Mouse (Mus musculus): ENCODE results near the gene Galr2.

Gene Galr2

GRCm38 (mm10) chr11:116280751-116281663 lies at the start of gene Galr2:
Gene Galr2 (plus strand): TSS chr11:116280939.
- no peak for DNase-seq (ENCODE audit: low read depth, low spot score)

DNA sequence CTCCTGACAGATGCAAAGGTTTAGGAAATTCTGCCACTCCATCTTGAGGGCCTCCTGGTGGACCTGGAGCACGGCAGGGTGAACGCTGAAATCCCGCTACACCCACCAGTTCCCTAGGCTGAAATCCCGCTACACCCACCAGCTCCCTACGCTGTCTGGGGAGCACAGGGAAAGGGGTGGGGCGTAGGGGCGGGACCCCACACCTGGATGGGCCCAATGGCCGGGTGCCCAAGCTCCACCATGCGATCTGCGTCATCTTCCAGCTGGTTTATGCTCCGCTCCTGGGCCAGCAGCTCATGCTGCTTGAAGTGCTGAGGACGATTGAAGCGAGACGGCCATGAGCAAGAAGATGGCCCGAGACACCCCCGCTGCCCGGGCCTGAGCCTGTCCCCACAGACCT lies 48.3 kb upstream of the Galr2 start:
- no peak for DNase-seq (ENCODE audit: low read depth, low spot score)

DNA sequence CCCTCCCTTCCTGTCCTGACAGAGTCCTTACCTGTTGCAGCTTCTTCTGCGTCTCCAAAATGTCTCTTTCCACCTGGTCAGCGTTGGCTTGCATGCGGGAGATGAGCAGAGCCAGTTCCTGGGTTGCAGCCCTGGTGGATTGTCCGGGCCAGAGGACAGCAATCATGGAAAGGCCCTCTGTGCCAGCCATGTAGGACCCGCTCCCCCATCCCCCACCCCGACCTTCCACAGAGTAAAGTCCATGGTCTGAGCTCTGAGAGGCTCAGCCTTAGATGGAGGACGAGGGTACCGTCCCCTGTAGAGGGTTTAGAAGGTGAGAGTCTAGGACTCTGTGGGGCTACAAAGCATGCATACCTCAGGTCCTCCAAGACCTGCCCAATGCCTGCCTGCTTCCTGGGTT lies 45.8 kb upstream of the Galr2 start:
- DNase-seq (ENCODE audit: low read depth, low spot score) = no peak

DNA sequence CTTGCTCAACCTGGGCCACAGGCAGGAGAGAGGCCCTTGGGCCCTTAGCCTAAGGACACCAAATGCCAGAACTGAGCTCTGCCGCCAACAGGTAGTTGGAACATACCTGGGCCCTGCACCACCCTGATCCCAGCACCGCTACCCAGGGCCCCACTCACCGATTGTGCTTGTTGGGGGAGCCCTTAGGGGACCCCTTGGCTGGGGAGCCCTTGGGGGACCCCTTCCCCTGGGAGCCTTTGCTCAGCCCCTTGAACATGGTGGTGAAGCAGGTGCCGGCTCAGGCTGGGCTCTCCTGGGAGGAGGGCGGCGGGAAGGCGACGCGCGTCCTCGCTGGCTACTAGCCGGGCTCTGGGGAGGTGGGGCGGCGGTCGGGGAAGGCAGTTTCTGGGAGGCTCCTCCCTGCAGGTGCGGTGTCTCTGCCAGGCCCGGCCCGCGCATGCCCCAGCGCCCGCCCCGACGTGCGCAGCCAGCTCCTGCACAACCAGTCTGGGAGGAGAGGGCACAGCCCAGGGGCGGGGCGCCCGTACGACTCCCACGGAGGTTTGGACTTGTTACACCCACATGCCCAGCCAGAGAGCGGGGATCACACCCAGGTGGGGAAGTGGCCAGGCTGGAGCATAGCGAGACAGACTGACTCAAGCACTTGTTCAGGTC lies 42.9 kb upstream of the Galr2 start, which contains the start of gene Evpl:
Evpl (minus strand) TSS at position 336 of the 654 bp plus-strand sequence.
- no peak for DNase-seq (ENCODE audit: low read depth, low spot score)

DNA sequence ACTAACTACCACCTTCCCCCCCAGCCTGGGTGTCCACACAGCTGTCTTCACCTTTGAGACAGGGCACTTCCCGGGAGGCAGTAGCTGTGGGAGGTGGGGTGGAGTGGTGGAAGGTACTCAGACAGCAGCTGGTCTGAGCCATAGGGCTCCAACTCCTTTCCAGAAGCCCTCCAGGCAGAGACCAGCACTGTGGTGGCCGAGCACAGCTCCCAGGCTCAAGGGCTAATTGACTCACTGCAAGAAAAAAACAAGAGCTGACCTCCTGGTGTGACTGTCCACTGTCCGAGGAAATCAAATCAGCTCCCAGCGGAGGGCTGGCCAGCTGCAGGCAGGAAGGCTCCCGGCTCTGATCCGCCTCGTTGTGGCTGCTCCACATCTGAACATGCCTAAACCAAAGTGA lies 40.9 kb upstream of the Galr2 start:
- no peak for DNase-seq (ENCODE audit: low read depth, low spot score)

GRCm38 (mm10) chr11:116241744-116242235 lies 38.9 kb upstream of the Galr2 start:
- no peak for DNase-seq (ENCODE audit: low read depth, low spot score)

GRCm38 (mm10) chr11:116244580-116244979 lies 36.2 kb upstream of the Galr2 start:
- DNase-seq (ENCODE audit: low read depth, low spot score) = no peak

DNA sequence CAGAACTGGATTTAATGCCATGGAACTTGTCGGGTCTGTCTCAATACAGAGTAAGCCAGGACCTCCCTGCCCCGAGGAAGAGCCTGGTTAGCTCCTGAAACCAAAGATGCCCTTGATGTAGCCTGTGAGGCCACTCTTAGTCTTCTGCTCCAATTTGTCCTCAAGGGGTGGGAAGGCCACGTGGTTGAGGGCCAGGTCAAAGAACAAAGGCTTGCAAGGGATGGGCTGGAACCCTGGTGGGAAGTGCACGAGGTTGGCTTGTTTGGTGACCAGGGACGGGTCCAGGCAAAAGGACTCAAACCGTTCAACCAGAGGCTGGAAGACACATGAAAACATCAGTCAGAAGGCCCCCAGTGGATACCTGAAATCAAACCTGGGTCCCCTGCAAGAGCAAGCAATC lies 35.1 kb upstream of the Galr2 start:
- DNase-seq (ENCODE audit: low read depth, low spot score) = no peak

DNA sequence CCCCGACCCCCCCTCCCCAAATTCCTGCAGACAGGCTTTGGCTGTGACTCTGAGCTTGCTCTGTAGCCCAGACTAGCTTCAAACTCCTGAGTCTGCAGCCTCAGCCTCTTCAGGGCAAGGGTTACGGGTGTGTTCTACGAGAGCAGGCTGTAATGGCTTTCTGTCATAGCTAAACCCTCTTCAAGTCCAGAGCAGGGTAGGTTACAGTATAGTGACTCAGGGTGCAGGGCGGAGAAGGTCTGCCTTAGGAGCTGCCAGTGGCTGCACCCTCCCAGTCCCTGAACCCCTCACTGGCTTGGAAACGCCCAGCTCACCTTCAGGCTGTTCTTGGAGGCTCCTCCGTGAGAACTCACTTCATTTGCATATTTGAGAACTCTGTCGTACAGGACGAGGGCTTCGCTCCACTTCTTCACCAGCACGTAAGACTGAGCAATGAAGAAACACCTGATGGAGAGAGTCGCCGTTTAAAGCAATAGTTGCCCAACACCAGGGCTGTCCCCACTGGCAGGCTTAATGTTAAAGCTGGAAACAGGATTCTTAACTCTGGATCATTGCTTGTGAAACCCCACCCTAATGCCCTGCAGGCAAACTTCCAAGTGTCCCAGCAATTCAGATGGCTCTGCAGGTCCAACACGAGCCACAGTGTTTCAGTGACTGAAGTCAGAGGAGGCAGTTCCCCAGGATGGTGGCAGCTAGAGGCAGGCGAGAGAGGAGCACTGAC lies 33.1 kb upstream of the Galr2 start:
- no peak for DNase-seq (ENCODE audit: low read depth, low spot score)

- DNase-seq (ENCODE audit: low read depth, low spot score) = no peak
Measured at GRCm38 (mm10) chr11:116250898-116251297, 29.8 kb upstream of the Galr2 start.

DNA sequence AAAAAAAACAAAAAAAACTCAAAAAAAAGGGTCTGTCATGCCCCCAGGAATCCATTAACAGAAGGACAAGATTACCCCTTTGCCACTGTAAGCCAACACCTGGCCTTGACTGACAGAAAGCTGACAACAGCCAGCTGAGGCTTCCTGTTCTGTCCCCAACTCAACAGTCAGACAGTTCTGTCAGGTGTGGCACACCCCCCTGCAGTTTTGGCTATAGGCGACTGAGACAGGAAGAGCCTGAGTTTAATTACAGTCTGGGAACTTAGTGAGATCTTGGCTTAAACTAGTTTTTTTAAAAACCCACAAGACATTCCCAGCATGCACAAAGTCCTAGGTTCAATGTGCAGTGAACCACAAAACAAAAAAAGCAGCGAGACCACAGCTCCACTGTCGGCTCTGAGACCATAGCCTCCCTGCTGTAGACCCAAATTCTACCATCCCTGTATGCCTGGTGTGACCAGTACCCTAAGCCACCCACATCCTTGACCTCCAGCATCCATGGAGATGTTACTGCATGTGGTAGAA lies 27.6 kb upstream of the Galr2 start:
- DNase-seq (ENCODE audit: low read depth, low spot score) = no peak

GRCm38 (mm10) chr11:116254627-116255026 lies 26.1 kb upstream of the Galr2 start:
- no peak for DNase-seq (ENCODE audit: low read depth, low spot score)

- DNase-seq (ENCODE audit: low read depth, low spot score) = no peak
Measured at GRCm38 (mm10) chr11:116255090-116255981, 25.4 kb upstream of the Galr2 start.

GRCm38 (mm10) chr11:116255982-116256675 lies 24.6 kb upstream of the Galr2 start:
- DNase-seq (ENCODE audit: low read depth, low spot score) = no peak

DNA sequence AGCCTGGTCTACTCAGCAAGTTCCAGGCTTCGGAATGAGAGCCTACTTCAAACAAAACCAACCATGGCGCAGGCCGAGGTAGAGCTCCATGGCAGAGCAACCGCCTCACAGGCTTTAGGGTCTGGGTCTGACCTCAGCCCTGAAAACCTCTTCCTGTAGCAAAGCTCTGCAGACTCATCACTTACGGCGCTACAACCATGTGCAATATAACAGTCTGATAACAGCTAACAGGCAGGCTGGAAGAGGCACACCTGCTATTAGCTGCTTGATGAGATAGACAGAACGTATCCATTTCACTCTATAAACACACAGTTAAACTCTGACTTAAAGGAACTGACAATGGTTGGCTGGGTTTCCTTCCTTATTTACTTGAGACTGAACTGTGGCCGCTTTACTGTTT lies 21.3 kb upstream of the Galr2 start:
- no peak for DNase-seq (ENCODE audit: low read depth, low spot score)

DNA sequence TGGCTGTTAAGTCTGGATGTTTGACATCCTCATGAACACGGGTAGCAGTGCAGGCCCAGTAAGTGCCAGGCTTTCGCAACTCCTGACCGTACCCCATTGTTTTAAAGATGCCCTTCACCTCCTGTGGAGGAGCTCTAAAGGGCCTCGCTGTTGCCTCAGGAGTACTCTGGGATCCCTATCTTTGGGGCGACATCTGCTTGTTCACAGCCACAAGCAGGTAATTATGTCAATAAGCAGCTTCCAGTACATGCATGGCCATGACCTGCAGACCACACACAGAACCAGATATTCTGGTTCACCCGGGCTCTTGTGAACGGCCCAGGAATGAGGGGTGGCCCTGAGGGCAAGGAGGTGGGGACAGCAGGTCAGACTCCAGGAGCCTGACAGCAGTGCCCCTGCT lies 20.5 kb upstream of the Galr2 start:
- no peak for DNase-seq (ENCODE audit: low read depth, low spot score)

- DNase-seq (ENCODE audit: low read depth, low spot score) = peak; percentile 46
Measured at GRCm38 (mm10) chr11:116265352-116265751, 15.4 kb upstream of the Galr2 start.

- DNase-seq (ENCODE audit: low read depth, low spot score) = no peak
Measured at GRCm38 (mm10) chr11:116265850-116266249, 14.9 kb upstream of the Galr2 start.

GRCm38 (mm10) chr11:116267637-116268036 lies 13.1 kb upstream of the Galr2 start:
- no peak for DNase-seq (ENCODE audit: low read depth, low spot score)

DNA sequence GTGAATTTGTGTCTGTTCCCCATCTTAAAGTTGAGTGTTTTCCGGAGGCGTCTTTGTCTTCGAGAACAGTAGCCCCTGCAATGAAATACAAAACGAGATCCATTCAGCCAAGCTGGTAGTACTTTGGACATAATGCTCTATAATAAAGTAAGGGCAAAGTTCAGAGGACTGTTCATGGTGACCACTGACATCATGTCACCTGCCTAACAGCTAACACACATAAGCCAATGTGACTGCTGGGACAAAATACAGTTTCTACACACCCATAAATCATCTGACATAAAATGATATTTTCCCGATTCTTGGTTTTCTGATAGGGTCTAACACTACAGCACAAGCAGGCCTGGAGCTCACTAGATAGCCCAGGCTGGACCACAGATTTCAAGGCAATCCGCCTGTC lies 12.4 kb upstream of the Galr2 start:
- no peak for DNase-seq (ENCODE audit: low read depth, low spot score)

Data from skeletal muscle tissue, adult 2 months (tissue).